Mouse (Mus musculus) bone marrow macrophage, adult 2 months (primary cell): ENCODE results near the gene Nab1. TPM values are rescaled to one million over a fixed set of nuclear protein-coding genes. Genes with fewer than 3 reads are reported as not detected.

Experiments
- H3K27ac ChIP-seq: 2 replicates; pipeline ENCODE4 v1.5.1; 2012; ENCODE audit warnings: low read depth, low read length; ENCODE audit not compliant: insufficient read depth
- H3K4me1 ChIP-seq: 2 replicates; pipeline ENCODE4 v1.6.1; 2012; ENCODE audit warnings: low read length; ENCODE audit not compliant: control insufficient read depth, insufficient read depth
- H3K4me3 ChIP-seq: 2 replicates; pipeline ENCODE4 v1.5.1; 2012; ENCODE audit warnings: mild to moderate bottlenecking, low read length, moderate library complexity; ENCODE audit not compliant: insufficient read depth
- CTCF ChIP-seq: IDR thresholded peaks from 2 replicates; pipeline ENCODE4 v1.5.1; 2012; ENCODE audit warnings: low read depth, mild to moderate bottlenecking, low read length, moderate library complexity
- POLR2A ChIP-seq: IDR thresholded peaks from 2 replicates; pipeline ENCODE4 v1.6.1; 2012; ENCODE audit warnings: mild to moderate bottlenecking, low read depth, low read length, borderline replicate concordance
- polyA plus RNA-seq: library from polyadenylated mRNA; stranded (reverse); fragments of >200 nt; gene quantifications from 2 replicates; pipeline ENCODE4 v1.2.4, GENCODE M21; 2012; ENCODE audit not compliant: missing spikeins, insufficient read depth, insufficient read length

The Nab1 gene
- polyA plus RNA-seq, 1 experiment: 50.2 TPM

DNA sequence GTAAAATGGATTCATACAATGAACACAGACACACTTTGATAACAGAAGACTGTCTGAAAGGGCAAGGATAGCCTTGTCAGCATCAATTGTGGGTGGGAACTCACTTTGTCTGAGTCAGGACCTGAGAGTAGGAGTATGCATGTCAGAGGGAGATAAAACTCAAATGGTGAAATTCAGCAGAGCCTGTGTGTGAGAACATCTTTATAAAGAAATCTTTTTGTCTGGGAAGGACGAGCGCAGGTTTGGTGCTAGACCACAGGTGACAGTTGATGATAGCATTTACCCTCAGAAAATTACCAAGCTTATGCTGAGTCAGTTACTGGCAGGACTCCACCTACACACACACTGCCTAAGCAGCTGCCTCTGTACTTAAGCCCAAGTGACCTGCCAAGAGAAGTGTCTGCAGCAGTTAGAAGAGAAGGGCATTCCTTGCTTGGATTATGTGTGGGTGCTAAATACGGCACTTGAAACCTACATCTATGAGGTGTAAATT, 45.9 kb downstream of the Nab1 start:
- Histone ChIP-seq H3K4me1 (no peaks in the 10 kb centered on the region), H3K27ac (no peak overlapping the region), H3K4me3 (no peak overlapping the region)
- no peak for TF ChIP-seq CTCF
- TF ChIP-seq POLR2A: no peak

DNA sequence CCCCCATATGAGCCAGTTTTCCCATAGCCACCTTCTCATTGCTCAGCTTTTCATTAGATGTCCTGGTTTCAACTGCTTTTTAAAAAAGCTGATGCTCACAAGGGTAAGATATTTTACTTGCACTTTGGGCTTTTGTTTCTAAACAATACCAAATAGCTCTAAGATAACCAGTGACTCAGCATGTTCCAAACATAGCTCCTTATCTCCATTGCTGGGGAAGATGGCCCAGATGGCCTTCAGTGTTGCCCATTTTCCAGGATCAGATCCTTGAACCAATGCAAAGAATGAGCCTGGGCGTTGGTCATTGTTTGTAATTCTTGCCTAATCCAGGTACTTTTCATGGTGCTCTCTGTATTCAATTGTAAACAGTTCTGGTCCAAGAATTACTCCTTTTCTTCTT, 49.1 kb downstream of the Nab1 start:
- Histone ChIP-seq H3K27ac (no peak overlapping the region), H3K4me3 (no peak overlapping the region), H3K4me1 (no peaks in the 10 kb centered on the region)
- TF ChIP-seq POLR2A (no peak), CTCF (no peak)

DNA sequence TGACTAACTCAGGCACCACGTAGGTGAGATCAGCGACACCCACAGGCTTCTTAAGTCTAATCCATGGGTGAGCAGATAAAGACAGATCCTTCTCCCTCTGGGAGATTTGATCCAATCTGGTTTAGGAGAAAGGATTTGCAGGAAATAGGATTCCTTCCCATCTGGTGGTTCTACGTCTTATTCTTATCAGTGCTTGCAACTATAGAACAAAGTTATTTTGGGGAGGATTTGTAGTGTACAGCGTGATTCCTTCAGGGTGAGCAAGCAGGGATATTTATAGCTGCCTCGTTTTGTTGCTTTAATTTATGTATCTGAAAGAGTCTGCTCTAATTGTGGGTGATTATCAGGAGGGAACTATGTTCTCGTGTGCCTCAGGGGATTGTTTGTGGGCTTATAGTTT, 64.6 kb downstream of the Nab1 start:
- H3K4me1 ChIP-seq: no peaks in the 10 kb centered on the region
- no peak overlapping the region for H3K4me3 ChIP-seq
- TF ChIP-seq POLR2A: no peak
- TF ChIP-seq CTCF: no peak
- H3K27ac ChIP-seq: no peak overlapping the region

DNA sequence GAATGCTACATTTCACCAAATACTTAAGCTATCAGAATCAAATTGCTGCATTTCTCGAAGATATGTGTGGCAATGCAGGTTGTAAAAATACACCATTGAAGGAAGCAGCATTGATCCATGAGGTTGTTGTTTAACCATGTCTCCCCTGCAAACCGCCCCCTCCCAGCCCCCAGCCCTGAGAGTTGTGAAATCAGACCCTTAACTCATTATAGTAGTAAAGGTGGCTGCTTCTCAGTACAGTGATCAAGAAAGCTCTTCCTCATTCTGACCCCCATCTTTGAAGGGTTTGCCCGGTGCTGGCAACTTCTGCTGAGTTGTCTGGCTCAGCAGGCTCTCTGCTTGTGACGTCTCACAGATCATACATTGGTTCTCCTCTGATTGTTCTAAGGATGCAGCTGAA, 66.4 kb downstream of the Nab1 start:
- H3K4me1 ChIP-seq: no peaks in the 10 kb centered on the region
- TF ChIP-seq POLR2A (no peak), CTCF (no peak)
- H3K4me3 ChIP-seq: no peak overlapping the region
- no peak overlapping the region for H3K27ac ChIP-seq

- Histone ChIP-seq H3K4me1 (no peaks in the 10 kb centered on the region), H3K4me3 (no peak overlapping the region)
Observed at GRCm38 (mm10) chr1:52431806-52432205, 68.7 kb downstream of the Nab1 start.

GRCm38 (mm10) chr1:52430606-52431005, 69.9 kb downstream of the Nab1 start:
- Histone ChIP-seq H3K4me3 (no peak overlapping the region), H3K4me1 (no peaks in the 10 kb centered on the region), H3K27ac (no peak overlapping the region)
- TF ChIP-seq CTCF (no peak), POLR2A (no peak)

More at GRCm38 (mm10) chr1:52431806-52432205, 68.7 kb downstream of the Nab1 start:
- TF ChIP-seq POLR2A (no peak), CTCF (no peak)
- no peak overlapping the region for H3K27ac ChIP-seq

GRCm38 (mm10) chr1:52430116-52430515, 70.4 kb downstream of the Nab1 start:
- no peak overlapping the region for H3K4me3 ChIP-seq
- no peak overlapping the region for H3K27ac ChIP-seq
- no peaks in the 10 kb centered on the region for H3K4me1 ChIP-seq
- TF ChIP-seq POLR2A (no peak), CTCF (no peak)

GRCm38 (mm10) chr1:52427841-52428464, 72.5 kb downstream of the Nab1 start:
- Histone ChIP-seq H3K27ac (no peak overlapping the region), H3K4me3 (no peak overlapping the region), H3K4me1 (no peaks in the 10 kb centered on the region)
- no peak for TF ChIP-seq POLR2A
- TF ChIP-seq CTCF: no peak

DNA sequence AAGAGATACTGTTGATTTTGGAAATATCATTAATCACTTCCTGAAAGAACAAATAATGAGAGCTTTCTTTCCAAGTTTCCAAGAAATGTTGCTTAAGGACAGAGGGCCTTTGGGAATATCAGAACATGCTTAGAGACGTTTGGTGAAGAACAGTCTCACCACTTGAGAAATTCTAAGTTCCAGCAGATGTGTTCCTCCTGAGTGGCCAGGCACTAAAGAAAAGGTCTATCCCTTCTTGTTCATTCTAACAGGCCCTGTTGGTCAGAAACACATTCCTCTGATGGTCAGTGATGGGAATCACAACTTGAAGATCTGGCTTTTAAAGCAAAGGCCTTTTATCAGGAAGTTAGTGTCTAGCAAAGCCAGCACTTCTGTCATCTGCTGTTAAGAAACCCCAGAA, 76.6 kb downstream of the Nab1 start:
- Histone ChIP-seq H3K27ac (no peak overlapping the region), H3K4me3 (no peak overlapping the region), H3K4me1 (no peaks in the 10 kb centered on the region)
- no peak for TF ChIP-seq POLR2A
- no peak for TF ChIP-seq CTCF

GRCm38 (mm10) chr1:52423057-52423456, 77.4 kb downstream of the Nab1 start:
- no peak overlapping the region for H3K4me3 ChIP-seq
- no peak overlapping the region for H3K27ac ChIP-seq
- no peaks in the 10 kb centered on the region for H3K4me1 ChIP-seq
- TF ChIP-seq POLR2A (no peak), CTCF (no peak)

DNA sequence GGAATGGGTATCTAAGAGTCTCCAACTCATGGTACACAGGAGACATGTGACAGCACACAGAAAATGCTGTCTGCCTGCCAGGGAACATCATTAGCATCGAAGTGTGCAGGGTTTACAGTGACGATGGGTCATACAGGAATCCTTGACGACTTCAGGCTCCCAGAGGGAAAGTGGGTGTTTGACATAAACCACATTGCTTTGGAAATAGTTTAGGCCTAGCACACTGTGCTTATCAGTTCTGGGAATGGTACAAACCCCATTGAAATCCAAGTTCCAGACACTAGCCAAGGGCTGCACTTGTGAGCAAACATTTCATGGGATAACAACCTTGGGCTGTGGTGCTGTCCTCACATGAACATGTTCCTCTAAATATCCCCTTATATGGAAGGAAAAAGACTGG, 78.3 kb downstream of the Nab1 start:
- no peaks in the 10 kb centered on the region for H3K4me1 ChIP-seq

More for the DNA sequence above, 78.3 kb downstream of the Nab1 start:
- no peak overlapping the region for H3K4me3 ChIP-seq
- no peak for TF ChIP-seq CTCF
- no peak for TF ChIP-seq POLR2A
- H3K27ac ChIP-seq: no peak overlapping the region
